ENCODE assay signal across 16 mouse cellular contexts in the genomic region with DNA sequence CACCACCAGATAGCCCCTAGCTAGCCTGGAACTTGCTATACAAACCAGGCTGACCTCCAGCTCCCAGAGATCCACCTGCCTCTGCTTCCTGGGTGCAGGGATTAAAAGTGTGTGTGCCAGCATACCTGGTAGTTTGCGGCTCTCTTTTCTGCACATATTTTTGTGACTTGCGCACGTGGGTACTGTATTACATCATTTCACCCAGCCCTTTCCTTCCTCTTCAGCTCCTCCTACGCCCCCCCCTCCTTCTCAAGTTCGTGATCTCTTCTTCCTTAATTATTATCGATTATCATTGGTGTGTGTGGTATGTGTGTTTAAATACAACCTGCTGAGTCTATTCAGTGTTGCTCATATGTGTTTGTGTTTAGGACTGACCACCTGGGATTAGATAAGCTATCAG. TPM values are rescaled to one million over a fixed set of nuclear protein-coding genes. Genes with fewer than 3 reads are reported as not detected.
DNase-seq lines count a peak whose midpoint lies in the region; ATAC-seq and TF ChIP-seq lines count a peak whose summit lies in the region.
"Had no signal": no experiment of that assay in that cellular context is flagged by ENCODE, and none has a peak within 500 bp of the region (broad histone marks: within the 10 kb centered on the region; RNA-seq: fewer than 3 reads in every experiment).

A gene (minus strand): TSS at position 154 of the 400 bp plus-strand sequence.

- no peaks in the 10 kb centered on the region for H3K79me2 ChIP-seq in heart, adult 2 months (replicated peaks; ENCODE audit: control insufficient read depth, insufficient read depth, low read length)

- H3K4me1 ChIP-seq in heart, adult 2 months (ENCODE audit: control insufficient read depth, insufficient read depth, low read length) = no peaks in the 10 kb centered on the region
- H3K4me1 ChIP-seq: heart, embryonic 15.5 days had no signal

- H3K27ac ChIP-seq in heart, adult 2 months = no peak within 1 kb of the TSS
- H3K27ac ChIP-seq: heart, embryonic 15.5 days; hindbrain, embryonic 14.5 days; layer of hippocampus, adult 2 months had no signal

- ATAC-seq in CD4-positive, CD25-positive, alpha-beta regulatory T cell, adult 4 months = peak; percentile 21
- ATAC-seq in granulocyte monocyte progenitor cell, adult 5-6 weeks (replicated peaks; ENCODE audit: poor library complexity, severe bottlenecking) = peak; percentile 21
- no peak for ATAC-seq in monocyte, adult 5-6 weeks (replicated peaks; ENCODE audit: insufficient number of reproducible peaks, low FRiP score, low TSS enrichment, poor library complexity, severe bottlenecking)

- WGBS in heart, adult 2 months = 64% methylated on average over 6 of the region's 6 CpGs

- no peak for TF ChIP-seq EP300 in heart, adult 2 months (IDR thresholded peaks at IDR 0.05; ENCODE audit: insufficient read depth, low read depth, low read length)

- no peak for TF ChIP-seq POLR2A in heart, adult 2 months (IDR thresholded peaks at IDR 0.05; ENCODE audit: insufficient read depth, low read depth, low read length)

- H3K36me3 ChIP-seq in heart, adult 2 months (ENCODE audit: control insufficient read depth, insufficient read depth, low read length) = no peaks in the 10 kb centered on the region
- H3K36me3 ChIP-seq: G1E; heart, embryonic 15.5 days had no signal

- DNase-seq in heart, adult 11 months = peak; percentile 50
- no peak for DNase-seq in heart, adult 2 months
- no peak for DNase-seq in layer of hippocampus, postnatal 25 days (ENCODE audit: extremely low spot score in 1 of 2, low spot score in 1 of 2)
- DNase-seq in left cerebral cortex, postnatal 14 days (ENCODE audit: low spot score in 2 of 2) = no peak
- no peak for DNase-seq in frontal cortex, postnatal 10 days (ENCODE audit: low spot score in 2 of 2)
- DNase-seq: adrenal gland, postnatal 25 days; cerebellum, adult 18-20 months; kidney, adult 2 months had no signal

- H3K9ac ChIP-seq in heart, adult 2 months (ENCODE audit: low read depth, low read length) = no peak within 1 kb of the TSS
- H3K9ac ChIP-seq: heart, embryonic 15.5 days; hindbrain, embryonic 14.5 days had no signal

- TF ChIP-seq CTCF in heart, adult 2 months (IDR thresholded peaks at IDR 0.05) = no peak

- no peaks in the 10 kb centered on the region for H3K27me3 ChIP-seq in heart, adult 2 months (ENCODE audit: control insufficient read depth, insufficient read depth, low read length)
- H3K27me3 ChIP-seq: heart, embryonic 15.5 days had no signal

- intact Hi-C loops in heart, adult 2 months (cut with DNase I) = no loop called here
- intact Hi-C loops in left cerebral cortex, postnatal 14 days (cut with DNase I) = no loop called here

- H3K4me3 ChIP-seq in heart, adult 2 months = no peak within 1 kb of the TSS
- H3K4me3 ChIP-seq: heart, embryonic 15.5 days; layer of hippocampus, adult 2 months had no signal

RNA-seq across cellular contexts. Expression of the gene that starts here (rescaled TPM):
- under 1 TPM; 0.43 to 0.73 TPM for total RNA-seq in heart, adult 2 months (2021)
- polyA plus RNA-seq in heart, adult 2 months (2012; rRNA removed) = 0.29 and 0.31 TPM in 2 replicates
- polyA plus RNA-seq in CD4-positive, CD25-positive, alpha-beta regulatory T cell, adult 4 months (2017; shearing (Covaris generic)) = under 1 TPM; 0.24 to 0.96 TPM
- total RNA-seq in granulocyte monocyte progenitor cell, adult 5-6 weeks (2014; fragmentation: Nextera tagmentation) = 230 and 261 TPM in 2 replicates
- 411 and 415 TPM in 2 replicates for total RNA-seq in granulocyte monocyte progenitor cell, adult 5-6 weeks (2017)
- 75.4 to 129 TPM (median 81.3 TPM) in 3 replicates for total RNA-seq in monocyte, adult 5-6 weeks (2017)
- not detected for total RNA-seq in layer of hippocampus, postnatal 25 days (2021)
- under 1 TPM in 1 of 2 experiments, not detected in 1; 0.09 TPM for total RNA-seq in left cerebral cortex, postnatal 14 days (2021)
- total RNA-seq: layer of hippocampus, adult 2 months; left cerebral cortex, postnatal 10 days had no signal

Comparison
In these comparisons a context has a peak if more than half of its experiments do, and no peak if none do; other contexts are left out.
1. RNA of the gene that starts here (total RNA-seq): 230 to 415 TPM in granulocyte monocyte progenitor cell, adult 5-6 weeks and 75.4 to 129 TPM in monocyte, adult 5-6 weeks; 0.43 to 0.73 TPM in heart, adult 2 months, 0.09 TPM in left cerebral cortex, postnatal 14 days and not detected in layer of hippocampus, postnatal 25 days; every median in the first group is over 10 times any median in the second.
2. Peak in ATAC-seq in CD4-positive, CD25-positive, alpha-beta regulatory T cell, adult 4 months; RNA of the gene not detected or under 1 TPM.